Mouse (Mus musculus) cerebellum, postnatal 4 days (tissue): ENCODE results near the gene Myh4.

Source experiments
- DNase-seq, 2 experiments: peaks; one replicate each; pipeline ENCODE4 v3.0.0; 2022; ENCODE audit warnings: low spot score in 2 of 2, mixed read lengths in 1 of 2

The Myh4 gene

GRCm38 (mm10) chr11:67237481-67238079 lies at the start of gene Myh4:
Gene Myh4 (plus strand): TSS chr11:67238029.
- no peak for DNase-seq

DNA sequence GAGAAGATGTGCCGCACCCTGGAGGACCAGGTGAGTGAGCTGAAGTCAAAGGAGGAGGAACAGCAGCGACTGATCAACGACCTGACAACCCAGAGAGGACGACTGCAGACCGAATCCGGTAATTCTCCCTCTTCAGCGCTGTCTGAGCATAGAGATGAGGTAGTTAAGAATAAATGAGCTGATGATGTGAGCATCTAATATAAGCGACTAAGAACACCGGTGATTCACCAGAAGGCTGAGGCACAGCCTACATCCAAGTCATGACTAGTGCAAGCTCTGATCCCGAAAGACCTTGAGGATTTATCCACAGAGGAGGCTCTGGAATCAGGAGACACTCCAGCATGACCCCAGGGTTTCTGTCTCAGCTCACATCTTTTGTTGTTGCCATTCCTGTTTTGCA lies 47.5 kb upstream of the Myh4 start:
- no peak for DNase-seq

- DNase-seq, result no peak
These were observed 47.0 kb upstream of the Myh4 start for GRCm38 (mm10) chr11:67190814-67191213.

- DNase-seq, result no peak
These were observed 46.3 kb upstream of the Myh4 start for GRCm38 (mm10) chr11:67191496-67191895.

DNA sequence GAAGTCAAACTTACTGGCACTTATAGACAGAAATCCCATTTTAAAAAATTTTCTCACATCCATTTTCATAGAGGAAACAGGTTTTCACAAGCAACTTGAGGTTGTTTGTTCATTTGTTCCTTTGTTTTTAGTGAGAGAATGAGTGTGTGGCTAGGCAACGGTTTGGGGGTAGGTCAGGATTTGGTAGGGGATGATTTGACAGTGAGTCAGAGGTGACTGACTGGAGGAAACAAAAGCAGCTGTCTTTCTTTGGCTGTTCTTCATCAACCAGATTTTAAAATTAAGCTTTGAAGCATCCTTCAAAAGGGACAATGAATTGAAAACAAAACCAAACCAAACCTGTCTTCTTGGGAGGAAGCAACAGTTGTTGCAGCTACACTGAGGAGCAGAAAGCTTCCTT lies 38.5 kb upstream of the Myh4 start:
- DNase-seq, result no peak

GRCm38 (mm10) chr11:67199752-67200151 lies 38.1 kb upstream of the Myh4 start, which contains the start of gene Myh1:
Gene Myh1 (plus strand): TSS chr11:67200052.
- DNase-seq, result no peak

- peak in 1 of 2 experiments; percentile 4 for DNase-seq
These were observed 33.1 kb upstream of the Myh4 start for GRCm38 (mm10) chr11:67204766-67205165.

- no peak for DNase-seq
These were observed 16.0 kb upstream of the Myh4 start for GRCm38 (mm10) chr11:67221803-67222202.

GRCm38 (mm10) chr11:67224466-67224865 lies 13.4 kb upstream of the Myh4 start:
- DNase-seq, result no peak

DNA sequence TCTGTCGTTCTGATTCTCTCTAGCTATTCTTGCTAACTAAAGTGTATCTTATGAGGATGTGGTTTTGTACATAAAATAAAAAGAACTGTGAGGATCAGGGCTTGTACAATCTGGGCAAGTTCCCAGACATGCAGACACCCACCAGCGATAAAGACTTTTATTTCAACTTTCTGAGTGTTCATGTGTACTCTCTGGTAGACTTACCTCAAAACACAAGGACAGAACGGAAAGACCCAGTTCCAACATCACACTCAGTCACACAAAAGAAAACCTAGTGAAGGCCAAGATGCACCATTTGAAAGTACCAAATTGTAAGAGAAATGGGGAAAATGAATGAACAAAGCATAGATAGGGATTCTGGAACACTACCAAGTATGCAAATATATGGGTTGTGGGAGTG lies 9.1 kb upstream of the Myh4 start:
- no peak for DNase-seq

- no peak for DNase-seq
These were observed 8.7 kb upstream of the Myh4 start for GRCm38 (mm10) chr11:67229166-67229565.

DNA sequence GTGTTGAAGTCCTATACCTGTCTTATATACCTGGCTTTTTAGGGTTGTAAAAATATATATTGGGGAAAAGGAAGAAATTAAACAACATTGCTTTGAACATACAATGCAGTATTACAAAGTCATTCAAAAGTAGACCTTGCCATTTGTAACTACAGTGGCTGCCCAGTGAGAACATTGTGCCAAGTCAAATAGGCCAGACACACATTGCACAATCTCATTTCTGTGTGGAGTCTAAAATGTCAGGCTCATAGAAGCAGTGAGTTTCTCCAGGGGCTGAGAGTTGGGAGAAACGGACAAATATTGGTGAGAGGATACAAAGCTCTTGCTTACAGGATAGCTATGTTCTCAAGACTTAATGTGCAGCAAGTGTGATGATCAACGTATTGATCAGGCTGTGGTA lies 7.9 kb upstream of the Myh4 start:
- DNase-seq, result no peak

DNA sequence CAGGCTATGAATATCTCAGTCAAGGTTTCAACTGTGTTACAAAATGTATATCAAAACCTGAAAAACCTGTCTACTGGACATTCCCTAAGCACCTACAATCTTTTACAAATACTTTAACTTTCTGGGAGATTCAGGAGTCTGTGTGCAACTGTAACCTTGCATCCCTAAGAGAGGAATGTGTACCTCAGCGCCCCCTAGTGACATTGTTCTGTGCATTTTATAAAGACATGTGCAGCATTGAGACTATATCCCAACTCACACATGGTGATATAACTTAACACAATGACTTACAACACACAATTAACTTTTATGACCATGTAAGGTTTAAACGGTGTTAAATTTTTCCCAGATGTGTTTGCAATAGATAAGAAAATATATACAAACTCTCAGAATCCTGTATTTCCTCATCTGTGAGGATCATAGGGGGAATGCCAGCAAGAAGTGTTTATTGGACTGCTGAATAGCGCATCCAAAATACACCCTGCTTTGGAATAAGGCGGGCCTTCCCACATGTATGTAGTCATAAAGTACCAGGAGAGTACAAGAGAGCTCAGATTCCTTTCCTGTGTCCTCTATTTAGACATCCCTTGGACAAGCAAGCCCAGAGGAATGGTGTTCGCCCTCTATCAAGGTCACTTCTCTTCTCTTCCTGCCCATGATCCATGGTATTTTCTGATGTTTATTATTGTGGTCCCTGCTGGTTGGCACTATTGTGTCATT lies 2.0 kb upstream of the Myh4 start:
- DNase-seq, result peak in 1 of 2 experiments; percentile 41

- DNase-seq, result no peak
These were observed 1.0 kb upstream of the Myh4 start for GRCm38 (mm10) chr11:67236799-67237198.

GRCm38 (mm10) chr11:67241051-67241450 lies 3.2 kb downstream of the Myh4 start:
- no peak for DNase-seq

DNA sequence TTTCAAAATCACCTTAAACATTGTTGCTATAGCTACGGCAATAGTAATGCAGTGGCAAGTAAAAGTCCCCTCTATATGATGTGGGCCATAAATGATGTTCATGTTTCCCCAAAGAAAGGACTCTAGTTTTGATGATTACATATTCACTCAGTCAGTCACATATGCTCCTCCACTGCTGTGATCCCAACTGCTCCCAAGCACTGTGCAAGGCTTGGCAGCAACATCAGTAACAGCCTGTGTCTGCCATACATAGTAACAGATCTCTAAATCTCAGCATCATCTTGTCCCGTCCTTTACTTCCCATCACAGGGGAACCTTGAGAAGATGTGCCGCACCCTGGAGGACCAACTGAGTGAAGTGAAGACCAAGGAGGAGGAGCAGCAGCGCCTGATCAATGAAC lies 15.9 kb downstream of the Myh4 start:
- no peak for DNase-seq

DNA sequence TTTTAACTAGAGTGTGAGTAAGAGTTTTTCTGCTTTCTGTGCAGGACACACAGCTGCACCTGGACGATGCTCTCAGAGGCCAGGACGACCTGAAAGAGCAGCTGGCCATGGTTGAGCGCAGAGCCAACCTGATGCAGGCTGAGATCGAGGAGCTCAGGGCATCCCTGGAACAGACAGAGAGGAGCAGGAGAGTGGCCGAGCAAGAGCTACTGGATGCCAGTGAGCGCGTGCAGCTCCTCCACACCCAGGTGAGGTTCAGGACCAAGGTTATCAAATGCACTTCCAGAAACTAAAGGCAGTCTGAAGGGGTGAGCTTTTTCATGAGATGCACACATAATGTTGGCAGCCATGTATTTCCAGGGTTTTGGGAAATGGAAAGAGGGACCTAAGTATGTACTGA lies 19.2 kb downstream of the Myh4 start:
- no peak for DNase-seq

DNA sequence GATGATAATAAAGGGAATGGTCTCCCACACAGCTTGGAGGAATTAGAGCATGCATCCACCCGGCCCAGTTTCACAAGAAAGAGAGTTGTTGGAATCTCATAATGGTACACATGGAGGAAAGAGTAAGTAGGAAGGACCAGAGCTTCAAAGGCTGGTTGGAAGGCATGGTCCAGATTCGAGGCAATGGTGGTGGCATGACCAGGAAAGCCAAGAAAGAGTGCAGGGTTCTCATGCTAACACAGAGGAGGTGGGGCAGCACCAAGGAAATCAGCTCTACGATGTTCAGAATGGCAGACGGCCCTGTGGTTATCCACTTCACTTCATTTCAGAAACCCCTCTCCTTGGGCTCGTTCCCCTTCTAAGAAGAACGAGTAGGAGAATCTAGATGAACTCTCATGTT lies 23.1 kb downstream of the Myh4 start:
- no peak for DNase-seq

- peak in 1 of 2 experiments; percentile 78 for DNase-seq
These were observed 38.9 kb downstream of the Myh4 start, which contains the start of gene Myh8 for GRCm38 (mm10) chr11:67276601-67277174. Gene Myh8 (plus strand): TSS chr11:67277124.

GRCm38 (mm10) chr11:67293440-67293839 lies 55.6 kb downstream of the Myh4 start:
- no peak for DNase-seq
